Mouse (Mus musculus) hindbrain, embryonic 13.5 days (tissue): ENCODE measurements at regions not wholly inside any gene's neighbourhood (a gene's known extent, or its start where the extent isn't known, plus 50 kb on each side); places are given as distances from the start of the nearest gene placed in this dataset. TPM values are rescaled to one million over a fixed set of nuclear protein-coding genes. Genes with fewer than 3 reads are reported as not detected.

Experiments used
- ATAC-seq: fragments of 200-750 bp; cut with Nextera tagmentation; 2 replicates; pipeline ENCODE4 v1.8.0; 2017; ENCODE audit warnings: moderate TSS enrichment; ENCODE audit not compliant: low FRiP score
- H3K27ac ChIP-seq: fragments of 300-500 bp; sonication (generic); 2 replicates; pipeline ENCODE4 v1.5.1; 2015; ENCODE audit warnings: inconsistent platforms, mild to moderate bottlenecking, moderate library complexity
- H3K27me3 ChIP-seq: fragments of 300-500 bp; sonication (generic); 2 replicates; pipeline ENCODE4 v1.6.1; 2015; ENCODE audit warnings: mild to moderate bottlenecking, inconsistent platforms
- H3K36me3 ChIP-seq: fragments of 300-500 bp; sonication (generic); 2 replicates; pipeline ENCODE4 v1.6.1; 2015; ENCODE audit warnings: mild to moderate bottlenecking, inconsistent platforms
- H3K4me1 ChIP-seq: fragments of 300-500 bp; sonication (generic); replicated peaks from 2 replicates; pipeline ENCODE4 v1.6.1; 2015; ENCODE audit warnings: inconsistent platforms
- H3K4me2 ChIP-seq: fragments of 300-500 bp; sonication (generic); 2 replicates; pipeline ENCODE4 v1.6.1; 2015; ENCODE audit warnings: inconsistent platforms, mild to moderate bottlenecking, moderate library complexity
- H3K4me3 ChIP-seq: fragments of 300-500 bp; sonication (generic); 2 replicates; pipeline ENCODE4 v1.5.1; 2015; ENCODE audit warnings: mild to moderate bottlenecking, inconsistent platforms
- H3K9ac ChIP-seq: fragments of 300-500 bp; sonication (generic); 2 replicates; pipeline ENCODE4 v1.6.1; 2015; ENCODE audit warnings: mild to moderate bottlenecking, inconsistent platforms
- H3K9me3 ChIP-seq: fragments of 300-500 bp; sonication (generic); 2 replicates; pipeline ENCODE4 v1.6.1; 2016; ENCODE audit warnings: inconsistent platforms
- WGBS: fragments of 180-500 bp; shearing (Covaris S2); methylation state at CpG from one replicate; pipeline ENCODE4 v1.1.7; 2015; 5-methylcytosine and 5-hydroxymethylcytosine counted together
- microRNA-seq: library from miRNA; unstranded; fragments of <30 nt; microRNA quantifications from one replicate; pipeline ENCODE4, GENCODE M21; 2016

DNA sequence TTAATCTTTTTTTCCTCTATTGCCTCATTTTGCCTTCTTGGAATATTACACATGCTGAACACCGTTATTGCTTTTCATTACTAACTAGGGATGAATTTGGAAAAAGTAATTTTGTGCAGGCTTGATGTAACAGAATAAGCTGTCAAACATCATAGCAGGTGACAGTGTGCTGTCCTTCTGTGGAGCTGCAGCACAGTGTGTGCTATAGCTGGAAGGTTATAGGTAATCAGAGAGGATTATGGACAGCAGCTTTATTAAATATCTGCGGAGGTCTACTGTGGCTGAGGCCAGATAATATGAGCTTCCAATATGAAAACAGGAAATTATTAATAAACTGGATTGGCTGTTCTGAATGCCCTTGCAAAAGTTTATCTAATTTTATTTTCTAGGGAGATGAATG, 431.9 kb downstream of the Gm8797 start:
- H3K36me3 ChIP-seq = no peaks in the 10 kb centered on the region
- 76% methylated on average over 2 of the region's 2 CpGs for WGBS
- no peak for ATAC-seq
- no peak overlapping the region for H3K9ac ChIP-seq
- H3K27me3 ChIP-seq = no peaks in the 10 kb centered on the region
- no peak overlapping the region for H3K27ac ChIP-seq
- H3K4me3 ChIP-seq = no peak overlapping the region
- no peaks in the 10 kb centered on the region for H3K9me3 ChIP-seq
- no peak overlapping the region for H3K4me2 ChIP-seq
- no peaks in the 10 kb centered on the region for H3K4me1 ChIP-seq

- no peaks in the 10 kb centered on the region for H3K27me3 ChIP-seq
- WGBS = 28% methylated on average over 1 of the region's 1 CpGs
- no peaks in the 10 kb centered on the region for H3K36me3 ChIP-seq
- H3K9me3 ChIP-seq = no peaks in the 10 kb centered on the region
- H3K4me2 ChIP-seq = no peak overlapping the region
- no peak overlapping the region for H3K4me3 ChIP-seq
- no peak for ATAC-seq
- H3K27ac ChIP-seq = no peak overlapping the region
- H3K4me1 ChIP-seq = no peaks in the 10 kb centered on the region
- H3K9ac ChIP-seq = no peak overlapping the region
These were observed 432.8 kb downstream of the Gm8797 start for GRCm38 (mm10) chr3:6183400-6183799.

DNA sequence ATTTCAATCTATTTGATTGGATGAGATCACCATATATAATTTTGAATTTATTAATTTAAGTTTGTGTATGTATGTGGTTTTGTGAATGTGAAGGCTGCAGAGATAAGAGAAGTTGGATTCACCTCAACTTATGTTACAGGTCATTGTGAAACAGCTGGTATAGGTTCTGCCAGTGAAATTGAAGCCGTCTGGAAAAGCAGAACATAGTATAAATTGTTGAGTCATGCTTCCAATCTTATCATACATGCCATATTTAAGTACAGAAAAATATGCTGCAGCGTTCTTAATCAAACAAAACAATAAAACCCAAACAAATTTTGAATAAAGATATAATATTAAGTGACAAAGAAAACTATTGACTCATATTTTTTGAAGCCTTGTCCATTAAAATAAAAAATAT, 415.6 kb downstream of the 1700008P02Rik start:
- Histone ChIP-seq H3K4me1 (no peaks in the 10 kb centered on the region), H3K4me2 (no peak overlapping the region), H3K9me3 (no peaks in the 10 kb centered on the region), H3K27me3 (no peaks in the 10 kb centered on the region), H3K4me3 (no peak overlapping the region), H3K36me3 (no peaks in the 10 kb centered on the region), H3K27ac (no peak overlapping the region), H3K9ac (no peak overlapping the region)
- 77% methylated on average over 2 of the region's 2 CpGs for WGBS
- ATAC-seq = no peak

DNA sequence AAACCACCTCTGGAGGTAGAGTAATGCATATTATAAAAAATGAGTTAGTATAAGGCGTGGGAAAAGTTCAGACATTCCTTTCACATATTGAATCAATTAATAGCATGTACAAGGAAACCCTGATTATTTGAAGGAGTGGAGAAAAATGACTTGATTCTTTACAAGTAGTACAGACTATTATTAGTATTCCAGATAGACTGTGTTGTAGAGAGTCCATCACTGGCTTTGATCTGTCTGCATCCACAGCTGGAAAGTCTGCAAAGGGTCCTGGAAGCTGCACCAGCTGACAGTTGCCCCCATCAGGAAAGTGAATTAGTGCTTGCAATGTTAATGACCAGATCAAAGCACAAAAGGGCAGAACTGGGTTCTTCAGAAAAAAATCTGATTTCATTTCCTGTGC, 391.6 kb downstream of the 1700008P02Rik start:
- Histone ChIP-seq H3K4me2 (no peak overlapping the region), H3K27me3 (no peaks in the 10 kb centered on the region), H3K9me3 (no peaks in the 10 kb centered on the region), H3K36me3 (no peaks in the 10 kb centered on the region), H3K9ac (no peak overlapping the region), H3K27ac (no peak overlapping the region), H3K4me1 (no peaks in the 10 kb centered on the region), H3K4me3 (no peak overlapping the region)
- WGBS = 73% methylated on average over 1 of the region's 1 CpGs
- ATAC-seq = no peak

Small RNA genes in the stretch of these regions (microRNA-seq; reads per million reads assigned to microRNA genes)
- not detected for gene Gm25144
- not detected for gene Gm25352
